Mouse (Mus musculus) ES-E14 (cell line): ENCODE data around the gene Acadl.

Experiments
- CHD2 ChIP-seq: IDR thresholded peaks from 2 replicates; pipeline ENCODE4 v1.6.1; 2014; ENCODE audit warnings: mild to moderate bottlenecking, low read depth, low read length, inconsistent platforms
- HCFC1 ChIP-seq: IDR thresholded peaks from 2 replicates; pipeline ENCODE4 v1.6.1; 2012; ENCODE audit warnings: low read length, inconsistent platforms, borderline replicate concordance; ENCODE audit not compliant: insufficient read depth
- MAFK ChIP-seq: IDR thresholded peaks from 2 replicates; pipeline ENCODE4 v1.6.1; 2014; ENCODE audit warnings: mild to moderate bottlenecking, low read depth, low read length, inconsistent platforms; ENCODE audit not compliant: insufficient read depth
- ZC3H11A ChIP-seq: IDR thresholded peaks from 2 replicates; pipeline ENCODE4 v1.6.1; 2012; ENCODE audit warnings: low read depth, mild to moderate bottlenecking, inconsistent platforms, low read length, borderline replicate concordance
- ZNF384 ChIP-seq: IDR thresholded peaks from 2 replicates; pipeline ENCODE4 v1.6.1; 2012; ENCODE audit warnings: low read depth, low read length, inconsistent platforms

DNA sequence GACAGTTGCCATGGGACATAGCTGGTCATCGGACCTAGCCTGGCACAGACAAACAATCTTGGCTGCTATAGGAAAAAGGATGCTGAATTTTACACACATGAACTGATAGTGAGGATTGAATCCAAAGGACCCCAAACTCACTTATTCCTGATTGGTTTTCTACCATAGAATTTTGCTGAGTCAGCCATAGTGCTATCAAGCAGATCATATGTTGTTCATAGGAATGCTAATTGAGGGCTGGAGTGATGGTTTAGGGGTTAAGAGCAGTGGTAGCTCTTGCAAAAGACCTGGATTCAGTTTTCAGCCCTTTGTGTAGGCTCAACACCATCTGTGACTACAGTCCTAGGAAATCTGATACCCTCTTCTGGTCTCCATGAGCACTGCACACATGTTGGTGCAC, 24.1 kb upstream of the Acadl start:
- TF ChIP-seq CHD2 (no peak), ZC3H11A (no peak), MAFK (peak; percentile 84), HCFC1 (no peak), ZNF384 (no peak)
